Mouse (Mus musculus) spleen, adult 12 weeks (tissue): ENCODE results near the gene Lag3.
A peak's percentile ranks its signal among the peaks of the same experiment; 100 is the strongest.

Source experiments
- DNase-seq: peaks from one replicate; pipeline ENCODE4 v3.0.0; 2022; ENCODE audit warnings: low spot score

Gene Lag3

DNA sequence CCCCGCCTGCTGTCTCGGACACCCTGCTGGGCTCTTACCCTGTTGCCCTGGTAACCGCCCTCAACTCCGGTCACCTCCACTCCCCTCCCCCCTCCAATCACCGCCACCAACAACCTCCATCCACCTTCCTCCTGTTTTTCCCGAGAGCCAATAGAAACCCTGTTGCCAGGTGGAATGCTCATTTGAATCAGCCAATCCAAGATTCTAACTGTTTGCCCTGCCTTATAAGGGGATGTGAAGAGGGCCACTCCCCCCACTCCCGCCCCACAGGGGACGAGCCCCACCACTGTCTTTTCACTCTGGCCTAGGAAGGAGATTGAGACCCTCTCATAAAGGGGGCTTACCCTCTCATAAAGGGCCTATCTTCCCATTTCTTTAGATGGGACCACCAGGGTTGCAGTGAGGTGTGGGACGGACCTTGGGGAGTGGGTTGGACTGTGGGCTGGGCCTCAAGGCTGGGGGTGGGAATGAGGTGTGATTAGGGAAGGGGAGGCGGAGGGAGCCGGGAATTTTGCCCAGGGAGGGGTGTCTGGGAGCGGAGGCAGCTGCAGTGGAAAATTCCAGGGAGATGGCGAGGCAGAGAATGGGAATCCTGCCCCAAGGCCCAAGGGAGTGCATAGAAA, 8.3 kb upstream of the Lag3 start, which contains the start of gene Ptms:
Gene Ptms, minus strand, starts transcription at position 409 of the 623 bp plus-strand sequence.
- no peak for DNase-seq

DNA sequence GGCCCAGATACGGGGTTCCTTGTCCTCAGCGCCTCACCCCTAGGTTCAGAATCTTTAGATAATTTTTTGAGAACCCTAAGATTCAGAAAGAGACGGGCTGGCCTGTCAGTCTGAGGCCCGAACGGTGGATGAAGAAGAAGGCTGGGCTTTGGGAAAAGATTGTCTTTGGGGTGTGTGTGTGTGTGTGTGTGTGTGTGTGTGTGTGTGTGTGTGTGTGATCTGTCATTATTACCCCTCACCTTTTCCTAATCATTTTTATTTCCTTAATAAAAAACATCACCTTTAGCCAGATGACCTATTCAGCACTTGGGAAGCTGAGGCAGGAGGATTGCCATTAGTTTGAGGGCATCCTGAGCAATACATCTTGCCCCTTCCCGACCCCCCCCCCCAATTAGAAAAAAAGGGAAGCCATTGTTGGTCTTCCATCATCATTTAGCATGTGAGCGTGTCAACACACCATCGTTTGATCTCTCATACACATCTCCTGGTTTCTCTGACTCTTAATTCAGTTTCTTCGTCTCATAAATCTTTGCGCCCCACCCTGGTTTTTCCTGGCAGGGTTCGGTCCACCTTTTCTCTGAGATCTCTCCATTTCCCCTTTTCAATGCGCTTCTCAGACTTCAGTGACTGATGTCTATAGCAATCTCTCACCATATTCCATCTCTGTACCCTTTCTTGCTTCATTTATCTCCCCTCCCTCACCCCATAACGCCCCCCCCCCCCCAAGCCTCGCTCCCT, 7.6 kb upstream of the Lag3 start:
- DNase-seq: no peak

DNA sequence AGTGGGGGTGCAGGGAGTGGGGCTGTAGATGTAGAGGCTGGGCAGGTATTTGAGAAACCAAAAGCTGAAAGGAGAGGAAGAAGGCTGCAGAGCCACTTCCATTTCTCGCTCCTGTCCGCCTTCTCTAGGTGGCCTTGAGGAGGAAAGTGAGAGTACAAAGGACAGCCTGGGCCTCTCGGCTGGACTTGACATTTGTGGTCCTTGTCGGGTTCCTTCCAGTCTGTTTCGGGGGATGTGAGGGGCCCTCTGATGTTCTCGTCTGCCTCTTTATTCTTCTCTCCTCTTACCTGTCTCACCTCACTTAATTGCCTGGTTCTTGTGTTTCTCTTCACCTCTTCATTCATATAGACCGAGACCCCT, 6.8 kb upstream of the Lag3 start:
- DNase-seq: no peak

DNA sequence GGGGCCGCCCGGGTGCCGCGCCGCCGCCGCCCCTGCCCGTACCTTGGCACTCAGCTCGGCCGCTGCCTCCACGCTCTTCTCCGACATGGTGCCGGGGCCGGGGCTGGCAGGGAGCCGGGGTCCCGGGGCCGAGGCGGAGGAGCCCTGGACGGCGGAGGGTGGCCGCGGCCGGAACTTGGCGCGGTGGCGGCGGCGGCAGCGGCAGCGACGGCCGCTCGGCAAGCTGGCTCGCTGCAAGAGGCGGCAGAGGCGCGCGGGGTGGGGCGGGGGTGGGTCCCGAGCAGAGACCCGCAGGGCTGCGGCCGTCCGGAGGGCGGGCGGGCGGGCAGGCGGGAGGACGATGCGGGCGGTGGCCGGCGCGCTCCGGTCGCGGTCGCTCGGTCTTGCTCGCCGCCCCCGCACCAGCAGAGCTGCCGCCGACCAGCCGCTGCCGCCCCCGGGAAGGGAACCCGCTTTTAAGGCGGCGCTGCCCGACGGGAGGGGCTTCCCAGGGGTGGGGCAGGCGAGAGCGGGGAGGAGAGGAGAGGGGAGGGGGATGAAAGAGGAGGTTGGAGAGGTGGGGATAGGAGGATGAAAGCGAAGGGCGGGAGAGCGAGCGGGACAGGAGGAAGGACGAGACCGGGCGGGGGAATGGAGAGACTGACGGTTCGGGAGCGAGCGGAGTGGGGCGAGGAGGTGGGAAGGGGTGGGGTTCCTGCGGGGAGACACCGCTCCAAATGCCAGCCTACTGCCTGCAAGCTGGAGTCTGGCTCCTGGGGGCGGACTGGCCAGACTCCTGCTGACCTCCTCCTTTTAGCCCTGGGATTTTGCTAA, 6.2 kb upstream of the Lag3 start:
- DNase-seq: no peak

DNA sequence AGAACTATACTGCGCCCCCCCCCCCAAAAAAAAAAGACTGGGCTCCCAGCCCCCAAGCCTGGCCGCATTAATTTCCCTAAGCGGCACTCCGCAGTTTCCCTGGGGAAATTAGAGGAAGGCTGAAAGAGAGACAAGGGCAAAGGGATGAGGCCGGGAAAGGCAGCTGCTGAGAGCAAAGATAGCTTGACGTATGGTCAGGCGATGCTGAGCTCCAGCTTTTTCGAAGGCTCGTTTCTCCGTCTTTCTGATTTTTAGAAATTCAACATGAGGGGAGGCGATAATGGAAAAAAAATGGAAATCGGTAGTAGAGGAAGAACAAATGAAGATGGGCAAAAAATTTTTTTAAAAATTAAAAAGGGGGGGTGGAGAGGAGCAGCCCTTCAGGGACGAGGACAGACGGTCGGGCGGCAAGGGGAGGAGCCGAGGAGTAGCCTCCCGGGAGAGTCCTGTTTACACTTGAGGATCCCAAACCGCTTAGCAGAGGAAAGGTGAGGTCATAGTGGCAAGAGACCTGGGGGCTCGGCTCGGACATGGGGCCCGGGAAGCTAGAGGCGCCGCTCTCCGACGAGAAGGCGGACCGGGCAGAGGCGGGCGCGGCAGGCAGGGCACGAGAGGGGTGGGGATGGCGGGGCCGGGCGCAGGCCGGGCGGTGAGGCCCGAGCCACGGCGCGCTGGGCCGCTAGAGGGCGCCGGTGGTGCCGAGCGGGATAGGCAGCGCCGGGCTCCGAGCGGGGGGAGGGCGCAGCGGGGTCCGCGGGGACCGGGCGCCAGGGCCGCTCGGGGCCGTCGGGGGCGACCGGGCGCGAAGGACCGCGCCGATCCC, 5.4 kb upstream of the Lag3 start:
- peak; percentile 80 for DNase-seq

DNA sequence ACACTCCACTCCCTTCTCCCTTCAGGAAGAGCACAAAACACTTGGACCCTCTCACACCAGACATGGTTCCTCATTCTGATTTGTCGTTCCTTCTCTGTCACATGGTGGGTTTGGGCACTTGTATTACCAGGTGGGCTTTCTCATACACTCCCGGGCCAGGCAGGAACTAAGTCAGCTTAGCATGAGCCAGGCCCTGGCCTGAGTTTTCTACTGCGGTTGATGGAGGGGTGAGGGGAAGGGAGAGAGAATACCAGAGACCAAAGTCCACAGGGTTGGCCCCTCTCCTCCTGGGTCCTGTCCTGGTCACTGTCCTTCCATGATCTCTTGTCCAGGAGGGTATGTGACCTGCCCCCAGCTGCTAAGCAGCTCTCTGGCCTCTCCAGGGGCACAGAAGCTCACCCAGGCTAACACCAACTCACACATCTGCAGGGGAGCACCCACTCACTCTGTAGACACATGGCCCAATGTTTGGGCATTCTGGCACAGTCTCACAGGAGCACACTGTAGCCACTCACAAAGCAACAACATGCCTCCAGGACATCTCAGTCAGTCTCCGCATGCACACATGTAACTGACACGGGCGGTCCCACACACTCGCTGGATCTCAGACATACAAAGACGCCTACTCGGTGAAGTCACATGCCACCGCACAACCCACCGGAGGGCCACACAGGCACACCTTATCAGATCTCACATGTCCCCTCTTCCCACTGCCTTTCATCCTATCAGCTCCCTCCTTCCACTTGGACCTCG, 4.6 kb upstream of the Lag3 start:
- DNase-seq: no peak

DNA sequence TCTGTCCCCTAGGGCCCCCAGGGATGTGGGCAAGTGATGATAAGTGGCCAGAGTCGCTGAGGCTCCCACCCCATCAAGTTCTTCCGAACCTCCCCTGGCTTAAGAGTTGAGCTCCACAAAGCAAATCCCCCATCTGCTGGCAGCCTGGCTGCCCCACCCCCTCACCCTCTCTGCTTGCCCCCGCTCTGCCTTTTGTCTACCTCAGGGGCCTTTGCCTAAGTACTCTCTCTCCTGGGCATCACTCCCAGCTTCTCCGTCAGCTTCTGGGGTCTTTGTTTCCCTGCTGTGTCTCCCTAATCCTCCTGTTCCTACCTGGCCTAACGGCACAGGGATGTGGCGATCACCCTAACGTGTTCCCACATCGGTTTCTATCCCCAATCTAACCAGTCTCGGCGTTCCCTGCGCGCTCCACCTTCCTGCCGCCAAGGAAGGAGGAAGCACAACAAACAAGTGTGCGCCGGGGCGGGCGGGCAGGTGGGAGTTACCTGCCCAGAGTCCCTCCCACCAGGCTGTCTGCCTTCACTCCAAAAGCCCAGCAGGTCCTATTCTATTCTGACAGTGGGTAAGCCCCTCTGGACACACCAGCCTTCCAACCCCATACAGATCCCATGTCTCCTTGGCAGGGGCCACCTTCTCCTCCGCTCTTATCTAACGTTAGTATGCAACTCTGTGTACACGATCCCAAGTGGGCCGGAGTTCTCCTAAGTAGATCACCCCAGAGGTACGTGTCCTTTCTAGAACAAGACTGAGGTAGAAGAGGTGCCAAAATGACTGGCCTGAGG, 3.8 kb upstream of the Lag3 start:
- no peak for DNase-seq

DNA sequence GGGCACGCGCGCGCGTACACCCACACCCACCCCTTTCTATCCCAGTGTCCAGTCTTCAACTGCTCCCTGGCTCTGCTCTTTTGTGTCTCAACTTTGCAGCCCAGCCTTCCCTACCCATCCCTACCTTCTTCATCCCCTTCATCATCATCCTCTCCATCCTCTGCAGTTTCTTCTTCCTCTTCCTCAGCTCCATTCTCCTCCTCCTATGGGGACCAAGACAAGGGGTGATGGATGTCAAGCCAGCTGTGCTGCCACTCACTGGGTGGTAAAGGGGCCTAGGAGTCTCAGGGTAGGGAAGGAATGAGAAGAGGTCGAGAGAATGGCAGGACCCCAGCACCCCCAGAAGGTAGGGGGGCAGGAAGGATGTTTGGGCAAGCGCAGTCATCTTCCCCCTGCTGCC, 3.0 kb upstream of the Lag3 start:
- DNase-seq: no peak

DNA sequence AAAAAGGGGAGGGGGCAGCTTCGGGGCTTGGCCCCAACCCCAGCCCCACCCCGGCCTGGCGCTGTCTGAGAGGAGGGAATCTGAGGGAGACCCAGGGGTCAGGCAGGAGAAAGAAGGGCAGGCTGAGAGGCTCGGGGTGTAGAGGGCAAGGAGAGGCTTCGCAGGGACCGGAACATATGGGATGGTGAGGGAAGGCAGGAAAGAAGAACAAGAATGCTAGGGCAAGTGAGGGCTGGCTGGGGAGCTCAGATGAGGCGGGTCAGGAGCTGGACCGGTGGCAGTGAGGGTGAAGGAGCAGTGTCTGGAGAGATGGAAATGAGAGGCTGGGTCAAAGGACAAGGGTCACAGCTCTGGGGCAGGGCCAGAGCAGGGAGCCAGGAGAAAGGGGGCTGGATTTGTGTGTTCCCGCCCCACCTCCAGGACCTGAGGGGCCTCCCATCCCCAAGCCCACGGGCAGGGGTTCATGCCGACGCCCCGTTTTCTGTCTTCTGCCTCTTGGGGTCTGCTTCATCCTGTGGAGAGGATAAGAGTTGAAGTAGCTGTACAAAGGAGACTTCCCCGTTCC, 2.3 kb upstream of the Lag3 start:
- DNase-seq: no peak

DNA sequence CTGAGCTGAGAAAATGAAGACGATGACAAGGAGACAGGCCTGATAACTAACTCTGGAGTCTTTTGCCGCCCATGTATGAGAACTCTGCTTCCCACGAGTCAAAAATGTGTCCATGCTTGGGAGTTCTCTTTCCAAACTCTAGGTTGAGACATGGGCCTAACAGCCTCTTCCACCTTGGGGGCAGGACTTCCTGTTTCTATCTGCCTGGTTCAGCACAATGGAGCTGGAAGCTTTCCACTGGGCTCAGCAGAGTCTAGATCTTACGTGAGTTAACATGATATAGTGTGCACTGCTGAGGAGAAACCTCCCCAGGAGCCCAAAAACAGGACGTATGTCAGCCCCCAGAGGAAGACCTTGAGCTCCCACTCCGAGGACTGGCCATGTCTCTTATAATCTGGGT, 1.7 kb upstream of the Lag3 start:
- no peak for DNase-seq

DNA sequence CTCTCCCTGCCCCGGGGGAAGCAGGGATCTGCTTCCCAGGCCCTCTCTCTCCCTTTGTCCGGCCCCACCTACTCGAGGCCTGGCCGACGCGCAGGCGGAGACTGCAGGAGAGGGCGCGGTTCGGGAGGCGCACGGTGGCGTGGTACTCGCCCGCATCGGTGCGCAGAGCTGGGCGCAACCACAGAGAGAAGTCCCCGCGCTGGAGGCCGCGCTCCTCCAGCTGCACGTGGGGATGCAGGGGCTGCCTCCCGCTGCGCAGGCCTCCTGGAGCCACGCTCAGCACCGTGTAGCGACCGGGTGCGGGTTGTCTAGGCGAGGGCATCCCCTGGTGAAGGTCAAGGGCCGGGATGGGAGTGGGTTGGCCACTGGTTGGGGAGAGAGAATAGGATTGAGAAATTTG, 1.5 kb downstream of the Lag3 start:
- DNase-seq: no peak

DNA sequence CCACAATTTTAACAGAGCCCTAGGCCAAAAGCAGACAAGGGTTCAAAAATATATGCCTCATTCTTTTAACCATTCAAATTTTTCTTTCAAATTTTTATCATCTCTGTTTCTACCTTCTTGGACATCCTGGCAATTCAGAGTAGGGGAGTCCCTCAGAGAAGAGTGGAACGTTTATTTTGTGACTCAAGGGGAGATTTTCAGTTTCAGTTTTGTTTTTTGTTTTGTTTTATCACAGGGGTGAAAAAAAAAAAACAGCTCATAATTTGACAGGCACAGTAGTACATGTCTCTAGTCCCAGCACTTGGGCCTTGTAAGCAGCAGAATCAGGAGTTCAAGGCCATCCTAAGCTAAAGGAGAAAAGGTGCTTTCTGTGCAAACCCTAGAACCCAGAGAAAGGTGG, 3.7 kb downstream of the Lag3 start:
- no peak for DNase-seq

DNA sequence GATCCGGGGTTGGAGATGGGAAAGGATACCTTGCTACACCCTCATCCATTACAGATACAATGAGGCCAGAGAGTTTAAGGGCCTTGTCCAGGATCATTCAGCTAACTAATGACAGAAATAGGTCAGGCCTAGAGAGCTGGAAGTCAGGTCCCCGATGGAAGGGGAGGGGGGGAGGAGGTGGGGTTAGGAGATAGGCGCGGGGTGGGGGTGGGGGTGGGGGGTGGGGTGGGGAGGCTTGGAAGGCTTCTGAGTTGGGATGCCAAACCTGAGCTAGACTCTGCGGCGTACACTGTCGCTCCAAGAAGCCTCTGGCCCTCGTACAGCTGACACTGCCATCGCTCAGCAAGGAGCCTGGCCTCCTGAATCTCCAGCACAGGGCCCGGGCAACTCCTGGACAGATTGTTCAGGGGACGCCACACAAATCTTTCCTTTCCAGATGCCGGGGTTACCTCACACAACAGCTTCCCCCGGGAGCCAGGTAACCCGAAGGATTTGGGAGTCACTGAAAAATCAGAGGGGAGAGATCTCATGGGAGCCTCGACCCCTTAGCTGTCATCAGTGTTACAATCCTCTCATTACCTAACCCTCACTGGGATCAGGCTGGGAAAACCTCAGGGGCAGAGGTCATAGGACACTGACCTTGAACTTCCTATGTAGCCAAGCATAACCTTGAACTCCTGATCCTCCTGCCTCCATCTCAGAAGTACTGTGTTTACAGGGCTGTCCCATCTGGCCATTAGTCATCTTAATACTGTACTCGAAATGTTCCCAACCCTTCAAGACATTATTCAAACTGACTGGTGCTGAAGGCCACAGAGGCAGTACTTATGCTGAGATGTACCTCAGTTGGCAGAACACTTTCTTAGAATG, 6.3 kb downstream of the Lag3 start:
- no peak for DNase-seq

DNA sequence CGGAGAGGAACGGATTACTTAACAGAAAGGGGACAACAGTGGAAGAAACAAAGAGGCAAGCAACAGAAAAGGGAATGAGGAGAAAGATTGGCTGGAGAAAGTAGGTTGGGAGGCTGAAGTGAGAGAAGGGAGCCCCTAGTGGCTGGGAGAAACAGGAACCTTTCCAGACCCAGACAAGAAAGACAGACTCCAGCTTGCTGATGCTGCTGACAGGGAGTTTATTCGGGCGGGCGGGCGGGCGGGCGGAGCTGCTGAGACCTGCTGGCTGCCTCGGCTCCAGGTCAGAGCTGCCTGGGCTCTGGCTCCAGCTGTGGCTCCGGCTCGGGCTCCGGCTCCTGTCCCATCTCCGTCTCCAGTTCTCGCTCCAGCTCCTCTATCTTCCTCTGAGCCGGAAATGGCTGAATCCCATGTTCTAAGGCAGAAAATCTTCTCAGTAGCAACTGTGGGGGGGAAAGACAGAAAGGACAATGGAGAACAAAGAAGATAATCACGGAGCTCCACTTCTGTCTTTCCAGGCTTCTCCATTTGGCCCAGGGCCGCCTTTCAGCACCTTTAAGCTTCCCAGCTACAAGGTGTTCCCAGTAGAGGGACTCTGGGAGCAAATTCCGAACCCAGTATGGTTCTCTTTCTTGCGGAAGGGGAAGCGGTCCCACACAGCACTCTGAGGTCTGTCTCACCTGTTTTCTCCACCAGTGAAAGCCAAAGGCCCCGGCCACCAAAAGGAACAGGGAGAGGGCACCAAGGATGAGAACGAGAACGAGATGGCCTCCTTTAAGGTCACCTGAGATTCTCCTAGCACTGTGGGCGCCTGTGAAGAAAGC, 7.1 kb downstream of the Lag3 start:
- no peak for DNase-seq

DNA sequence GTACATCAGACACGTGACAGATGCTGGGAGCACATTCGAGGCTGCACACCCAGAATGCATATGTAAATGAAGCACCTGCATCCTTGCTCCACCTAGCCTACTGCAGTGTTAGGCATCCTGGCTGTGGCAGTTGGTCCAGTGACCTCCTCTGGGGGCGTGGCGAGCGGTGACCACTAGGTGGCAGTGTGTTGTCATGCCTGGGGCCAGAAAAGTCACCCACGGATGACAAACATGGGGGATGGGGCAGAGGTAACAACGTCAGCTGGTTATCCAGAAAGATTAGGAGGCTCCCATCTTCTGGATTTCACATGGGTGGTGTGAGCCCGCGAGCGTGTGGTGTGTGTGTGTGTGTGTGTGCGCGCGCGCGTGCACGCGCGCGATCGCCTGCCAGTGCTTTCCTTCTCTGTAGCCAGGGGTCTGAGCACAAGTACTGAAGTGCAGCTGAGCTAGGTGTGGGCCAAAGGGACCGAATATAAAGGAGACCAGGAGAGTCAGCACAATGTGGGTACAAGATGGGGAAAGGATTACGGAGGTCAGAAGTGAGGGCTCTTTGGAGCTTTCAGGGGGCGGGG, 7.8 kb downstream of the Lag3 start:
- peak; percentile 86 for DNase-seq

DNA sequence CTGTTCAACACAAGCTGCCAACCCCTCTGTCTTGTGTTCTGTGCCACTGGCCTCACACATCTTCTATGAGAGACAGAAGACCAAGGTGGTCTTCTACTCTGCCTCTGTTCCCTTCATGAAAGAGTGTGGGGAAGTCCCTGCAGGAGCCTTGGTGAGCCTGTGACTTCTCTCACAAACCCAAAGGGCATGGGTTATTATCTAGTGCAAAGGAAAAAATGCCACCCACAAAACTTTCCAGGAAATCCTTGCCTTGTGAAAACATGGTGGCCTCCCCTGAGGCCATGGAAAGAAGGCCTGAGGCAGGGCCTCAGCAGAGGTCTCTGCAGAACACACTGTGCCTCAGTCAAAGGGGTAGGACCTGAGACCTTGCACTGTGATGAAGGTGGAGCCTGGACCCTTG, 9.7 kb downstream of the Lag3 start:
- DNase-seq: no peak

DNA sequence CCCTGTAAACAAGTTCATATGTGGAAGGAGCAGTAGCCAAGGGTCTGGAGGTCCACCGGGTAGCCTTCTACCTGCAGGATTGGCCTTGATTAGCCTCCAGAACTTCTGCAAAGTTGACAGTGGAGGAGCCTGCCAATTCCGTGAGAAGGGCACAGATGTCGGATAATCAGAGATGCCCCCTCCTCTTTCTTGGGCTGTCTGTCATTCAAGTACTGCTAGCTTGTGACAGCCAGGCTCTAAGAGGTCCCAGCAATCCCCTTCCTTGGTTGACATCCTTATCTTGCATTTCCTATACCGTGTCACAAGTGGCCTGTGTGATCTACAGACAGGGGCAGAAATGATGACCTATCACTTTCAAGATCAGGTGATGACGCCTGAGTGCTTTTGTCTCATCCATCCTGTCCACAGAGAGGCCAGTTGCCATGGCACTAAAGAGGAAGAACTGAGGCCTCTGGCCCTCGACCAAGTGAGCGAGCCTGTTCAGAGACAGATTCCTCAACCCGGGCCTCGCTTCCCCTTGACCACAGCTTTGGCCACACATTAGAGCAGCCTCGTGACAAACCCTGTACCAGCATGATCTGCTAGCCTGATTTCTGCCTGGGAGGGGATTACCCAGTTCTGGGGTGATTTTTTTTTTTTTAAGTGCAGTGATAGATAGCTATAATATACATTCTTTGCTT, 10.6 kb downstream of the Lag3 start:
- DNase-seq: no peak
